Mouse (Mus musculus) liver, adult 10 weeks (tissue): ENCODE measurements around the gene Kcnd2. TPM values are rescaled to one million over a fixed set of nuclear protein-coding genes. Genes with fewer than 3 reads are reported as not detected.

Experiments used
- polyA plus RNA-seq: library from polyadenylated mRNA; stranded (reverse); fragments of 350-450 nt; fragmentation: Illumina TruSeq; extraction: RNeasy Lipid Tissue Mini Kit (QIAGEN cat#74804); gene quantifications from one replicate; pipeline ENCODE4 v1.2.3, GENCODE M21; 2014; ENCODE audit warnings: low read depth, low replicate concordance

Kcnd2 gene
- polyA plus RNA-seq = not detected

GRCm38 (mm10) chr6:21215491-21216191 lies at the start of gene Kcnd2:
Kcnd2 (plus strand) TSS chr6:21215503.

